16 mouse cellular contexts compared by ENCODE assay signal in genomic region chr11:108101280-108101950, GRCm38 (mm10).
DNase-seq lines count a peak whose midpoint lies in the region; ATAC-seq and TF ChIP-seq lines count a peak whose summit lies in the region.
"Had no signal": no experiment of that assay in that cellular context is flagged by ENCODE, and none has a peak within 500 bp of the region (broad histone marks: within the 10 kb centered on the region; RNA-seq: fewer than 3 reads in every experiment).

No protein-coding gene starts in this region.

- no peak for TF ChIP-seq CTCF in heart, postnatal 0 days (IDR thresholded peaks at IDR 0.05; ENCODE audit: low read depth)

- 0 out of 2 replicates have a peak, but pooled peaks have one; percentile 20 for ATAC-seq in heart, postnatal 0 days (ENCODE audit: insufficient read depth, low read depth)
- ATAC-seq in stomach, embryonic 15.5 days (ENCODE audit: insufficient read depth, low FRiP score, low read depth) = peak; percentile 43; the same call in 1 of the 2 replicates

- WGBS in heart, postnatal 0 days = 53% methylated on average over 8 of the region's 8 CpGs
- 53% methylated on average over 8 of the region's 8 CpGs for WGBS in stomach, embryonic 15.5 days

- no peak overlapping the region for H3K9ac ChIP-seq in heart, postnatal 0 days (replicated peaks; ENCODE audit: low read depth, low read length)
- H3K9ac ChIP-seq in stomach, embryonic 15.5 days = no peak overlapping the region
- H3K9ac ChIP-seq: lung, embryonic 15.5 days had no signal

- H3K27me3 ChIP-seq in heart, postnatal 0 days (ENCODE audit: control insufficient read depth, insufficient read depth, low read length) = no peaks in the 10 kb centered on the region
- no peaks in the 10 kb centered on the region for H3K27me3 ChIP-seq in stomach, embryonic 15.5 days (replicated peaks)
- H3K27me3 ChIP-seq: lung, embryonic 15.5 days had no signal

- no peak overlapping the region for H3K4me2 ChIP-seq in heart, postnatal 0 days (ENCODE audit: low read depth, low read length)
- no peak overlapping the region for H3K4me2 ChIP-seq in stomach, embryonic 15.5 days
- H3K4me2 ChIP-seq: lung, embryonic 15.5 days had no signal

- TF ChIP-seq EP300 in heart, postnatal 0 days (IDR thresholded peaks at IDR 0.05; ENCODE audit: low read depth) = no peak

- no peaks in the 10 kb centered on the region for H3K9me3 ChIP-seq in heart, postnatal 0 days (replicated peaks; ENCODE audit: control insufficient read depth, low read length)
- H3K9me3 ChIP-seq in stomach, embryonic 15.5 days = no peaks in the 10 kb centered on the region
- H3K9me3 ChIP-seq: hindbrain, embryonic 10.5 days; lung, embryonic 15.5 days had no signal

- no peak overlapping the region for H3K4me3 ChIP-seq in heart, postnatal 0 days (ENCODE audit: low read depth, low read length)
- H3K4me3 ChIP-seq in stomach, embryonic 15.5 days (replicated peaks) = no peak overlapping the region
- H3K4me3 ChIP-seq: erythroblast, embryonic 14.5 days; hindbrain, embryonic 10.5 days; lung, embryonic 15.5 days had no signal

- no peak overlapping the region for H3K27ac ChIP-seq in heart, postnatal 0 days (ENCODE audit: low read depth)
- peak overlapping the region; percentile 12; the same call in 1 of the 2 replicates for H3K27ac ChIP-seq in stomach, embryonic 15.5 days
- H3K27ac ChIP-seq: hindbrain, embryonic 10.5 days; lung, embryonic 15.5 days had no signal

- peaks cover 16% of the 10 kb centered on the region for H3K4me1 ChIP-seq in heart, postnatal 0 days (ENCODE audit: control insufficient read depth, insufficient read depth)
- H3K4me1 ChIP-seq in stomach, embryonic 15.5 days = no peaks in the 10 kb centered on the region
- H3K4me1 ChIP-seq: hindbrain, embryonic 10.5 days had no signal

- no peak for DNase-seq in heart, postnatal 0 days (ENCODE audit: low spot score)
- DNase-seq in heart, postnatal 4 days = no peak
- DNase-seq in lung, postnatal 36 days = peak; percentile 32
- DNase-seq in lung, postnatal 14 days = no peak
- DNase-seq in R1 (ENCODE audit: low read depth, low spot score) = peak; percentile 19
- no peak for DNase-seq in thymus, postnatal 25 days
- no peak for DNase-seq in cerebellum, adult 8-10 months
- DNase-seq: cerebellum, adult 11-12 months; kidney, adult 18-20 months; layer of hippocampus, adult 9-11 months; right cerebral cortex, adult 18-20 months; thymus, postnatal 36 days had no signal

- no peaks in the 10 kb centered on the region for H3K36me3 ChIP-seq in heart, postnatal 0 days (replicated peaks; ENCODE audit: control insufficient read depth, insufficient read depth, low read length)
- H3K36me3 ChIP-seq in stomach, embryonic 15.5 days = no peaks in the 10 kb centered on the region
- H3K36me3 ChIP-seq: hindbrain, embryonic 10.5 days; lung, embryonic 15.5 days had no signal

Comparison
In these comparisons a context has a peak if more than half of its experiments do, and no peak if none do; other contexts are left out.
1. DNase-seq: peak in lung, postnatal 36 days (single experiment) and R1 (single experiment); none in heart, postnatal 0 days (single experiment), heart, postnatal 4 days (single experiment), lung, postnatal 14 days (single experiment), thymus, postnatal 25 days (single experiment) and cerebellum, adult 8-10 months (single experiment).